Mouse (Mus musculus): ENCODE measurements around the gene Ushbp1. TPM values are rescaled to one million over a fixed set of nuclear protein-coding genes. Genes with fewer than 3 reads are reported as not detected.
A peak's percentile ranks its signal among the peaks of the same experiment; 100 is the strongest.
"Not testable (repeated sequence)": the region's sequence is repeated elsewhere in the genome, so short reads cannot be mapped to it uniquely, and the experiment has no call there.

The Ushbp1 gene
- total RNA-seq, 2 experiments from 2014 or later, result not detected

DNA sequence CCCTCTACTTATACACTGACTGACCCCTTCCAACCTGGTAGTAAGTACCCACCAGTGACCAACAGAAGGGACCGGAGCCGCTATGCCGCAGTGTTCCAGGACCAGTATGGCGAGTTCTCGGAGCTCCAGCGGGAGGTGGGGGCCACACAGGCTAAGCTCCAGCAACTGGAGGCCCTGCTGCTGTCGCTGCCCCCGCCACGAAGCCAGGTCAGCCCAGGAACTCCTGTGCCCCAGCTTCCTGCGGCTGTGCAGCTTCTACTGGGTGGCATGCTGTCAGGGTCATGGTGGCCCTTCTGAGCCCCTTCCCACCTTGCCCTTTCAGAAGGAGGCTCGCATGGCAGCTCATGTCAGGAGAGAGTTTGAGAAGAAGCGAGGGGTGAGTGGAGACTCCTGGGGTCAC, 23.2 kb downstream of the Ushbp1 start:
- no peak for ATAC-seq (replicated peaks; ENCODE audit: poor library complexity, severe bottlenecking)

- peak; percentile 62 for ATAC-seq (replicated peaks; ENCODE audit: poor library complexity, severe bottlenecking)
Measured at GRCm38 (mm10) chr8:71371236-71371848, 24.3 kb downstream of the Ushbp1 start, which contains the start of gene Ocel1. TSS of gene Ocel1 (plus strand) at chr8:71371298.

GRCm38 (mm10) chr8:71370711-71371235, 24.8 kb downstream of the Ushbp1 start:
- no peak for ATAC-seq (replicated peaks; ENCODE audit: poor library complexity, severe bottlenecking)

- no peak for ATAC-seq (replicated peaks; ENCODE audit: poor library complexity, severe bottlenecking)
Measured at GRCm38 (mm10) chr8:71369040-71369718, 26.4 kb downstream of the Ushbp1 start.

- no peak for ATAC-seq (replicated peaks; ENCODE audit: poor library complexity, severe bottlenecking)
Measured at GRCm38 (mm10) chr8:71368366-71368765, 27.2 kb downstream of the Ushbp1 start.

- peak; percentile 68; the same call in 1 of the 2 replicates for ATAC-seq (replicated peaks; ENCODE audit: poor library complexity, severe bottlenecking)
Measured at GRCm38 (mm10) chr8:71367529-71368176, 27.9 kb downstream of the Ushbp1 start.

GRCm38 (mm10) chr8:71366771-71367528, 28.7 kb downstream of the Ushbp1 start, which contains the start of gene Use1:
TSS of gene Use1 (plus strand) at chr8:71366848.
- ATAC-seq (replicated peaks; ENCODE audit: poor library complexity, severe bottlenecking), result peak; percentile 55

DNA sequence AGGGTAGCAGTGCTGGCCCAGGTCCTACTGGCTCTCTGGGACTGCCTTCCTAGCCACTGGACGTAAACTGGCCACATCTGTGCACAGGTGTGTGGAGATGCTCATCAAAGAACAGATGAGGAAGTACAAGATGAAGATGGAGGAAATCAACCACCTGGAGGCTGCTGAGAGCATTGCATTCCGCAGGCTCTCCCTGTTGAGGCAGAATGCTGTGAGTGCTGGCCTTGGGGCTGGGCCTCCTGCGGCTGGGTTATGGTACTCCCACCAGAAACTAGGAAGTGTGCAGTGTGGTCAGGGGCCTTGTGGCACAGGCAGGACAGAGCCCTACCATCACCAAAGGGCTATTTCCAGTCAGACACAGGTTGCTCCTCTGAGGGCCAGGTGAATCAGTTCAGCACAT, 37.6 kb downstream of the Ushbp1 start:
- 0 out of 2 replicates have a peak, but pooled peaks have one; percentile 15 for ATAC-seq (replicated peaks; ENCODE audit: poor library complexity, severe bottlenecking)

DNA sequence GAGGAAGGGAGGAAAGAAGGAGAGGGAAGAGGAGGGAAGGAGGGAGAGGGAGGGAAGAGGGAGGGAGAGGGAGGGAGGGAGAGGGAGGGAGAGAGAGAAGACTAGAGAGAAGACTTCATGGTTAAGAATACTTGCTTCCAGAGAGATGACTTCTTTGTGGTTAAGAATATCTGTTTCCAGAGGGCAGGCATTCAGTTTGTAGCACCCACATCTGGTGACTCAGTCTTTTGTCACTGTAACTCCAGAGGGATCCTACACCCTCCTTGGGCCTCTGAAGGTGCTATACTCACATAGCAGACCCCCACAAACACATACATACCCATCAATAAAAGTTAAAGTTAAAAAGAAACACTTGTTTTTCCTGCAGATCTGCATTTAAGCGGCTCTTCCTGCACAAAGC, 44.1 kb downstream of the Ushbp1 start:
- ATAC-seq (replicated peaks; ENCODE audit: poor library complexity, severe bottlenecking), result no peak

DNA sequence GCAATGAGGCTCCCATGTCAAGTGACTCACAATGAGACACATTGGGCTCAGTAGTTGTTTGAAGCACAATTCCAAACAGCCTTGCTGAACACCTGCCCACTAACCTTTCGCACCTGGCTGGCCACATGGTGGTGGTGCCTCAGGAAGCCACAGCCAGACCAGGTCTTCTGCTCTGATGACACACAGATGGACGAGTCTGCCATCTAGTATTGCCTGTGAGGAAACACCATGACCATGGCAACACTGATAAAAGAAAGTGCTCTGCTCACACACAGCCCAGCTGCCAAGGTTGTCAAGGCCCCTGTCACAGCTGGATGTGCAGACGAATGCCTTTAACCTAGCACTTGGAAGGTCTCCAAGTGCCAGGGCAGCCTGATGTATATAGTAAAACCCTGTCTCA, 44.5 kb downstream of the Ushbp1 start:
- ATAC-seq (replicated peaks; ENCODE audit: poor library complexity, severe bottlenecking), result no peak

DNA sequence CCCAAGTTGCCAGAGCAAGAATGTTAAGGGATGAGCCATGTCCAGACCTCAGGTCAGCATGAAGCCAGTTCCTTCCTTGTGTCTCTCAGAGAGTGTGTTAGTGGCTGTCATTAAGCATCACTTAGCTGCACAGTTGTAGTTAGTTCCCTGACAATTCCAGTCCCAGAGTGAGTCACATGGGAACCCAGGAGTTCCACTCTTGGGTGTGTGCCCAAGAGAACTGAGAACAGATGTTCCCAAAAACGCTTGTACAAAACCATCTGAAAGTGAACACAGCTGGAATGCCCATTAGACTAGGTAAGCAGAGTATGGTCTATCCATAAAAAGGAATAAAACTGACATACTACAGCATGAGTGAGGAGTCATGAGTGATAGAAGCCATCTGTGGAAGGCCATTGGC, 49.0 kb downstream of the Ushbp1 start:
- no peak for ATAC-seq (replicated peaks; ENCODE audit: poor library complexity, severe bottlenecking)

DNA sequence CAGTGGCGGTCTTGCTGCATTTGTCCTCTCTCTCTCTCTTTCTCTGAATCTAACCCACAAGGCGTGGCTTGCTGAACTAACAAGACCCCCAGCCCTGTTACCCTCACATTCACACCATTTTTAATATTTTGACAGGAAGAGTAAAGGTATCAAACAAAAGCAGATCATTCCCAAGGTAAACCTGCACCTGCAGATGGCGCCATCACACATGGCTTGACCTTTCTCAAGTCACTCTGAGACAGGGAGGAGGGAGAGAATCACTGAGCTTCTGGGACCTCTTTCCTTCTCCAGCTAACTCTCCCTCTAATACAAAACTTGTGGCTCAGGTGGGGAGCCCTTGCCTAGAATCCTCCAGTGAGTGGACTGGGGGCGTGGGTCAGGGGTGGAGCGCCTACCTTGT, 55.0 kb downstream of the Ushbp1 start:
- ATAC-seq (replicated peaks; ENCODE audit: poor library complexity, severe bottlenecking), result no peak; the same call in 1 of the 2 replicates

- ATAC-seq (replicated peaks; ENCODE audit: poor library complexity, severe bottlenecking), result not testable (repeated sequence)
Measured at GRCm38 (mm10) chr8:71337834-71338233, 57.8 kb downstream of the Ushbp1 start.

Other genes starting within 250 kb of the Ushbp1 start
- gene Myo9b, start 123.1 kb downstream of the Ushbp1 start, total RNA-seq (2014; fragmentation: Nextera tagmentation), result 35.5 and 51.5 TPM in 2 replicates
- 34.8 and 38.6 TPM in 2 replicates for gene Myo9b, start 123.1 kb downstream of the Ushbp1 start, total RNA-seq (2017)
- gene Haus8, start 122.9 kb downstream of the Ushbp1 start, total RNA-seq (2014; fragmentation: Nextera tagmentation), result 17.7 and 36.8 TPM in 2 replicates
- 55.1 and 56.2 TPM in 2 replicates for gene Haus8, start 122.9 kb downstream of the Ushbp1 start, total RNA-seq (2017)
- 108 and 154 TPM in 2 replicates for gene Use1, start 29.0 kb downstream of the Ushbp1 start, total RNA-seq (2014; fragmentation: Nextera tagmentation)
- gene Use1, start 29.0 kb downstream of the Ushbp1 start, total RNA-seq (2017), result 140 and 156 TPM in 2 replicates
- gene Ocel1, start 24.5 kb downstream of the Ushbp1 start, total RNA-seq (2014; fragmentation: Nextera tagmentation), result 8.8 and 12.4 TPM in 2 replicates
- 8.9 TPM in 2 replicates for gene Ocel1, start 24.5 kb downstream of the Ushbp1 start, total RNA-seq (2017)
- gene Nr2f6, start 13.8 kb downstream of the Ushbp1 start, total RNA-seq (2014; fragmentation: Nextera tagmentation), result 1.3 and 7.5 TPM in 2 replicates
- gene Nr2f6, start 13.8 kb downstream of the Ushbp1 start, total RNA-seq (2017), result 3.3 and 4.1 TPM in 2 replicates
- gene Babam1, start 1.1 kb upstream of the Ushbp1 start, total RNA-seq (2014; fragmentation: Nextera tagmentation), result 70.0 and 84.9 TPM in 2 replicates
- 98.5 and 101 TPM in 2 replicates for gene Babam1, start 1.1 kb upstream of the Ushbp1 start, total RNA-seq (2017)
- gene Ankle1, start 10.2 kb upstream of the Ushbp1 start, total RNA-seq (2014; fragmentation: Nextera tagmentation), result 11.1 and 11.7 TPM in 2 replicates
- 11.3 and 12.4 TPM in 2 replicates for gene Ankle1, start 10.2 kb upstream of the Ushbp1 start, total RNA-seq (2017)
- gene Abhd8, start 67.9 kb upstream of the Ushbp1 start, total RNA-seq (2014; fragmentation: Nextera tagmentation), result 1.6 and 7.4 TPM in 2 replicates
- 4.7 and 5.4 TPM in 2 replicates for gene Abhd8, start 67.9 kb upstream of the Ushbp1 start, total RNA-seq (2017)
- gene Mrpl34, start 69.2 kb upstream of the Ushbp1 start, total RNA-seq (2014; fragmentation: Nextera tagmentation), result 56.5 and 77.6 TPM in 2 replicates
- 62.2 and 79.8 TPM in 2 replicates for gene Mrpl34, start 69.2 kb upstream of the Ushbp1 start, total RNA-seq (2017)
- 24.0 and 34.2 TPM in 2 replicates for gene Dda1, start 73.4 kb upstream of the Ushbp1 start, total RNA-seq (2014; fragmentation: Nextera tagmentation)
- gene Dda1, start 73.4 kb upstream of the Ushbp1 start, total RNA-seq (2017), result 16.9 and 20.3 TPM in 2 replicates
- 0.43 and 2.5 TPM in 2 replicates for gene Ano8, start 90.2 kb upstream of the Ushbp1 start, total RNA-seq (2014; fragmentation: Nextera tagmentation)
- gene Ano8, start 90.2 kb upstream of the Ushbp1 start, total RNA-seq (2017), result 1.9 and 4.5 TPM in 2 replicates
- gene Gtpbp3, start 92.3 kb upstream of the Ushbp1 start, total RNA-seq (2014; fragmentation: Nextera tagmentation), result 3.5 and 12.4 TPM in 2 replicates
- gene Gtpbp3, start 92.3 kb upstream of the Ushbp1 start, total RNA-seq (2017), result 13.5 and 21.5 TPM in 2 replicates
- not detected in 2 replicates for gene Plvap, start 116.0 kb upstream of the Ushbp1 start, total RNA-seq (2014; fragmentation: Nextera tagmentation)
- gene Plvap, start 116.0 kb upstream of the Ushbp1 start, total RNA-seq (2017), result 0.10 and 0.43 TPM in 2 replicates
- not detected in 2 replicates for gene Ccdc194, start 129.9 kb upstream of the Ushbp1 start, total RNA-seq (2014; fragmentation: Nextera tagmentation)
- not detected in 2 replicates for gene Ccdc194, start 129.9 kb upstream of the Ushbp1 start, total RNA-seq (2017)
- 47.0 and 55.7 TPM in 2 replicates for gene Bst2, start 141.7 kb upstream of the Ushbp1 start, total RNA-seq (2014; fragmentation: Nextera tagmentation)
- gene Bst2, start 141.7 kb upstream of the Ushbp1 start, total RNA-seq (2017), result 49.1 and 58.3 TPM in 2 replicates
- gene Mvb12a, start 147.1 kb upstream of the Ushbp1 start, total RNA-seq (2014; fragmentation: Nextera tagmentation), result 50.2 and 64.1 TPM in 2 replicates
- gene Mvb12a, start 147.1 kb upstream of the Ushbp1 start, total RNA-seq (2017), result 55.0 and 56.6 TPM in 2 replicates
- gene Tmem221, start 163.1 kb upstream of the Ushbp1 start, total RNA-seq (2014; fragmentation: Nextera tagmentation), result not detected in 2 replicates
- not detected in 2 replicates for gene Tmem221, start 163.1 kb upstream of the Ushbp1 start, total RNA-seq (2017)
- gene Nxnl1, start 170.8 kb upstream of the Ushbp1 start, total RNA-seq (2014; fragmentation: Nextera tagmentation), result not detected in 2 replicates
- gene Nxnl1, start 170.8 kb upstream of the Ushbp1 start, total RNA-seq (2017), result 0.36 TPM in 1 of 2 replicates, not detected in the other
- gene Slc27a1, start 173.1 kb upstream of the Ushbp1 start, total RNA-seq (2014; fragmentation: Nextera tagmentation), result 7.8 and 10.2 TPM in 2 replicates
- gene Slc27a1, start 173.1 kb upstream of the Ushbp1 start, total RNA-seq (2017), result 3.3 and 6.2 TPM in 2 replicates
- 143 and 180 TPM in 2 replicates for gene Pgls, start 196.4 kb upstream of the Ushbp1 start, total RNA-seq (2014; fragmentation: Nextera tagmentation)
- gene Pgls, start 196.4 kb upstream of the Ushbp1 start, total RNA-seq (2017), result 155 and 185 TPM in 2 replicates
- gene Fam129c, start 201.8 kb upstream of the Ushbp1 start, total RNA-seq (2014; fragmentation: Nextera tagmentation), result 11.6 and 11.7 TPM in 2 replicates
- gene Fam129c, start 201.8 kb upstream of the Ushbp1 start, total RNA-seq (2017), result 0.69 and 6.1 TPM in 2 replicates
- gene Colgalt1, start 215.2 kb upstream of the Ushbp1 start, total RNA-seq (2014; fragmentation: Nextera tagmentation), result 93.8 and 107 TPM in 2 replicates
- 77.1 and 84.4 TPM in 2 replicates for gene Colgalt1, start 215.2 kb upstream of the Ushbp1 start, total RNA-seq (2017)

Data from granulocyte monocyte progenitor cell, adult 5-6 weeks (primary cell).